Mouse (Mus musculus) gastrocnemius, postnatal 4 days (tissue): ENCODE results near the gene Fam57a. TPM values are rescaled to one million over a fixed set of nuclear protein-coding genes. Genes with fewer than 3 reads are reported as not detected.
"Not testable (repeated sequence)": the region's sequence is repeated elsewhere in the genome, so short reads cannot be mapped to it uniquely, and the experiment has no call there.

ENCODE experiments used
- DNase-seq, 2 experiments: peaks; one replicate each; pipeline ENCODE4 v3.0.0; 2021 to 2022; ENCODE audit warnings: low spot score in 2 of 2, mixed read lengths in 2 of 2
- total RNA-seq, 2 experiments: library from RNA; stranded (reverse); gene quantifications; 2 replicates each; pipeline ENCODE4 v1.2.3; 2021

Fam57a gene
- total RNA-seq, 2 experiments from 2014 or later: 9.8 to 12.1 TPM

DNA sequence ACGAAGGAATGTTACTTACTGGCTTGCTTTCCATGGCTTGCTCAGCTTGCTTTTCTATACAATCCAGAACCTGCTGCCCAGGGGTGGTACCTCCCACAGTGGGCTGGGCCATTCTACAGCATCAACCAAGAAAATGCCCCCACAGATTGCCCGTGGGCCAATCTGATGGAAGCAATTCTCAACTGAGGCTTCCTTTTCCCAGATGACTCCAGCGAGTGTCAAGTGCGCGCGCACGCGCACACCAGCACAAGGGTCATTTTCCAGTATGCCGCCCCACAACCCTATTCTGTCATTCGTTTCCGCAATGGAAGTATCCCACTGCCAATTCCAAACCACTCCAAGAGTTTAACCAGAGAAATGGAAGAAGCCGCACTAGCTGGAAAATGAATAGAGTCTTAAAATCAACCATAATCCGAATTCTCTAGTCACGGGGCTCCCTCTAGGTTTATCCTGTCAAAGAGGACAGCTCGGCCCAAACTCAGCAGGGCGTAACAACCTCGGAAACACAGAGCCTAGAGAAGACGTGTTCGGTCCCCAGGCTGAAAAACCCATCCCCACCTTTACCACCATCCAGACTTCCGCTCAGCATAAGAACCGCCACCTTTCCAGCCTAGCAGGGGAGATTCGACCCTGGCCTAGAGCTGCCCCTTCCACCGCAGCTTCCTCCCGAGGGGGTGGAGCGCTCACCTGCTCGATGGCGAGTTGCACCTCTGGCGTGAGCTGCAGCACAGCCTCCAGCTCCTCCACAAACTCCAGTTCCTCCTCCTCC is 561 bp upstream of the Fam57a start:
- DNase-seq: no peak

DNA sequence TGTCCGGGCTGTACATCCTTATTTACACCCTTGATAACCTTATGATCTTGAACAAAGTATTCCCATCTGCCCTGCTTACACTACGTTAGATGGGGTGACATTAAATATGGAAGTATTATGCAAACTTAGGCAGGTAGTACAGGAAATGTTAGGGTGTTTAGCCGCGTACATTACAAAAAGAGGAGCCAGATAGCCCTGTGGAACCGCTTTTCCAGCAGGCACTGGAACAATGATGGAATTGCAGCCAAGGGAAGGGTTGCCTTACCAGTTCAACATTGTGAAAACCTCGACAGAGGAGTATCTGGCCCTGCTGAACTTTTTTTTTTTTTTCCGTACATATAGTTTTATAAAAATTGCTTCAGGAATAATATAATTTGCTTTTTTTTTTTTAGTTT is 672 bp downstream of the Fam57a start:
- DNase-seq: no peak

DNA sequence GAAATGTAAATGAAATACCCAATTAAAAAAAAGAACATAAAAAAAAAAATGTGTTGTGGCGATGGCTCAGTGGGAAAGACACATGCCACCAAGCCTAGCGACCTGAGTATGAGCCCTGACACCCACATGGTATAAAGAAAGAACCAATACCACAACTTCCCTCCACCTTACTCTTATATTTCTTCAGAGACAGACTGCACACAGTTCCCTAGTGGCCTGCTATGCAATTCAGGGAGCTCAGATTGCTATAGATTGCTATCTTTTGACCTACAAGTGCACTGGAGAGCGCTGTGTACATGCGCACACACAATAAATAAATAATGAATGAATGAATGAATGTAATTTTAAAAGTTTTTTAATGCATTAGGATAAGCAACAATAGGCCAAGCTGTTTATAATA is 4.3 kb downstream of the Fam57a start:
- DNase-seq: no peak

GRCm38 (mm10) chr11:76186908-76187307 is 7.4 kb downstream of the Fam57a start:
- no peak for DNase-seq

- DNase-seq: no peak
Observed at GRCm38 (mm10) chr11:76196275-76196976, 17.0 kb downstream of the Fam57a start.

GRCm38 (mm10) chr11:76196977-76197469 is 17.6 kb downstream of the Fam57a start:
- DNase-seq: no peak

GRCm38 (mm10) chr11:76201761-76202674 is 22.5 kb downstream of the Fam57a start:
- DNase-seq: peak; percentile 88 to 89

GRCm38 (mm10) chr11:76206793-76207192 is 27.3 kb downstream of the Fam57a start:
- no peak for DNase-seq

GRCm38 (mm10) chr11:76210228-76210985 is 30.9 kb downstream of the Fam57a start:
- no peak for DNase-seq

DNA sequence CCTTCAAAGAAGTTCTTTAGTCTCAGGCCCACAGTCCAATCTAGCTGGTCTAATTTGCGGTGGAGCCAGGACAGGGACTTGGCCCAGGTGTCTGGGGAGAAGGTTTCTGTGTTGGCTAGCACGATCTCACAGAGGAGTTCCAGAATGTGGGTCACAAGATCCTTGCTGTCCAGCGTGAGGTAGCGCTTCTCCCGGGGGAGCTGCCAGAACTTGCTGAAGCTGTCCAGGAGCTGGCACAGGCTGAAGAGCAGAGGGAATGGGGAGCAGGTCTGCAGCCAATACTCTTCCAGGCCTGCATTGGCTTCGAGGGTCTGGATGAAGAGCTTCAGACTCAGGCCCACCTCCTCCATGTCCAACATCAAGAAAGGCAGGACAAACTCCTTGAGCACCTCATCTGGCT is 32.1 kb downstream of the Fam57a start:
- DNase-seq: not testable (repeated sequence)

DNA sequence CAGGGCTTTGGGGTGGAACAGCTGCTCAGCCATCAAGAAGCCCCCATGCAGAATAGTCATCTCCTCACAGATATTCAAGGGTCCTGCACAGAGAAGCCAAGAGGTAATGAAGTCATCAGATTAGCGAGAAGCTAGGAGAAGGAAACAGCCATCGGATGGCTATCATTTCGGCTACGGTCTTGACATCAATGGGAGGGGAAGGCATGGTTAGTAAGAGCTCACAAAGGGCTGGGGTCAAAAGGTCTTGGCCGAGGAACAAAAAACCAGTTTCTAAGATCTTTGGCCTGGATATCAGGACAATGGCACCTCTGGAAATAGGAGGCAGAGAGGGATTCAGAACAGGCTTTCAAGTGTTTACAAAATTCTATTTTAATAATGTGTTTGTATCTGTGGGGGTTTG is 34.4 kb downstream of the Fam57a start:
- no peak for DNase-seq

- DNase-seq: no peak
Observed at GRCm38 (mm10) chr11:76215011-76215410, 35.5 kb downstream of the Fam57a start.

DNA sequence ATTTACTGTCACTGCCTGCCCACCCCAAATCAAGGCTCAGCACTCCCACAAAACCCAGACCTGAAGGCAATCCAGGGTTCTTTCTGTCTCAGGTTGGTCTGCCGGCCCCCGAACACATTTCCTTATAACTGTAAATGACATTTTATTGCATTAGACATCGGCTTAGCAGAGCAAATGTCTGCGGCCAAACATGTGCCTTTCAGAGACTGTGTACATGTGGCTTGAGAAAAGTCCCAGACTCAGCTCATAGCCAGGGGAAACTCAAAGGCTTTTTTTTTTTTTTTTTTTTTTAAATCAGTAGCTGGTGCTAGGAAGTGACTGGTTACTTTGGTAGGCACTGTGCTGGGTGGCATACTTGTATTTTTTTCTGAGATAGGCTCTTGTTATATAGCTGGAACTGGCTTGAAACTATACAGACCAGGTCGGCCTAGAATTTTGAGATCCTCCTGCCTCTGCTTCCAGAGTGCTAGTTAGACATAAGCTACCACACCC is 36.6 kb downstream of the Fam57a start:
- DNase-seq: no peak

- peak in 1 of 2 experiments; percentile 13 for DNase-seq
Observed at GRCm38 (mm10) chr11:76216681-76217389, 37.4 kb downstream of the Fam57a start.

GRCm38 (mm10) chr11:76217390-76217800 is 37.9 kb downstream of the Fam57a start, which contains the start of the genes Dbil5 and Gemin4:
Gene Dbil5, plus strand, starts transcription at chr11:76217608.
Gene Gemin4, minus strand, starts transcription at chr11:76217664.
- DNase-seq: peak; percentile 92 to 96

DNA sequence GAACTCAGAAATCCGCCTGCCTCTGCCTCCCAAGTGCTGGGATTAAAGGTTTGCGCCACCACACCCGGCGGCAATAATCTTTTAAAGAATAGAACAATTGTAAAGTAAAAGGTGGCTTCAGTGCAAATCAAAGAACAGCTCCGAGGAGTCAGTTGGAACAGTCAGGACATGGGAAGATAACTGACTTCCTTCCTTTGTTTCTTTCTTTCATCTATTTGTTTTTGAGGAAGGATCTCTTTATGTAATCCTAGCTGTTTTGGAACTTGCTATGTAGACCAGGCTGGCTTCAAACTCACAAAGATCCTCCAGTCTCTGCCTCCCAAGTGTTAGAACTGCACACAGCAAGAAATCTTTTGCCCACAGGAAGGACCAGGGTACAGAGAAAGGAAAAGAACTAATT is 45.2 kb downstream of the Fam57a start:
- no peak for DNase-seq

- no peak for DNase-seq
Observed at GRCm38 (mm10) chr11:76225051-76225450, 45.6 kb downstream of the Fam57a start.

GRCm38 (mm10) chr11:76236136-76236535 is 56.7 kb downstream of the Fam57a start:
- DNase-seq: no peak

GRCm38 (mm10) chr11:76239750-76240149 is 60.3 kb downstream of the Fam57a start:
- DNase-seq: no peak
